In the genomic region with DNA sequence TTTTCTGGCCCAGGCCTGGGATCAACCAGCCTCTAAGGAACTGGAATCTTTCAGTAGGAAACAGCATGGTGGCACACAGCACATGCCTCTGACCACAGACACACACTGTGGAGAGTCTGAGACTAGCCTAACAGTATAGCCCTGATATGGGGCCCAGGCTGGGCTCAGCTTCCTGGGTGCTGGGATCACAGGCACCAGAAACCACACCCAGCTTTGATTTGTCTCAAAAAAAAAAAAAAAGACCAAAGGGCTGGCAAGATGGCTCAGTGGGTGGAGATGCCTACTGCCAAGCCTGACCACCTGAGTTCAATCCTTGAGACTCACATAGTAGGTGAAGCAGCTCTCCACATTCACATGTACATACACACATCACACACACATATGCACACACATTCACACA, we compare ENCODE assay signal across 25 mouse cellular contexts. TPM values are rescaled to one million over a fixed set of nuclear protein-coding genes. Genes with fewer than 3 reads are reported as not detected.
DNase-seq lines count a peak whose midpoint lies in the region; ATAC-seq and TF ChIP-seq lines count a peak whose summit lies in the region.
"Had no signal": no experiment of that assay in that cellular context is flagged by ENCODE, and none has a peak within 500 bp of the region (broad histone marks: within the 10 kb centered on the region; RNA-seq: fewer than 3 reads in every experiment).

No protein-coding gene starts in this region.

- no peak for TF ChIP-seq CTCF in forebrain, postnatal 0 days (IDR thresholded peaks at IDR 0.05; ENCODE audit: low read depth)

- H3K27me3 ChIP-seq in forebrain, embryonic 10.5 days (ENCODE audit: poor library complexity, severe bottlenecking): no peaks in the 10 kb centered on the region
- no peaks in the 10 kb centered on the region for H3K27me3 ChIP-seq in forebrain, postnatal 0 days (ENCODE audit: insufficient read depth, low read length)
- H3K27me3 ChIP-seq: embryonic facial prominence, embryonic 15.5 days; forebrain, embryonic 12.5 days; heart, embryonic 13.5 days; hindbrain, embryonic 12.5 days had no signal

- no peak for ATAC-seq in forebrain, postnatal 0 days
- ATAC-seq: activated CD4-positive, CD25-positive, alpha-beta regulatory T cell, adult 4 months; forebrain, embryonic 16.5 days; hindbrain, embryonic 16.5 days; inflammation-experienced regulatory T-cells, adult 6 months had no signal

- no peaks in the 10 kb centered on the region for H3K36me3 ChIP-seq in forebrain, embryonic 10.5 days (replicated peaks)
- no peaks in the 10 kb centered on the region for H3K36me3 ChIP-seq in forebrain, postnatal 0 days (ENCODE audit: insufficient read depth)
- H3K36me3 ChIP-seq: forebrain, embryonic 12.5 days; hindbrain, embryonic 12.5 days had no signal

- no peak overlapping the region for H3K9ac ChIP-seq in forebrain, postnatal 0 days
- H3K9ac ChIP-seq: embryonic facial prominence, embryonic 15.5 days; forebrain, embryonic 12.5 days; heart, embryonic 13.5 days; hindbrain, embryonic 12.5 days had no signal

- no peak overlapping the region for H3K27ac ChIP-seq in forebrain, embryonic 10.5 days
- no peak overlapping the region for H3K27ac ChIP-seq in forebrain, postnatal 0 days (ENCODE audit: low read depth, low read length)
- H3K27ac ChIP-seq: embryonic facial prominence, embryonic 15.5 days; forebrain, embryonic 12.5 days; gastrocnemius, adult 2 months; heart, embryonic 13.5 days; hindbrain, embryonic 12.5 days had no signal

- no peak overlapping the region for H3K4me2 ChIP-seq in forebrain, postnatal 0 days (ENCODE audit: low read depth)
- H3K4me2 ChIP-seq: embryonic facial prominence, embryonic 15.5 days; forebrain, embryonic 12.5 days; heart, embryonic 13.5 days; hindbrain, embryonic 12.5 days had no signal

- H3K4me1 ChIP-seq in forebrain, embryonic 10.5 days: peaks cover 12% of the 10 kb centered on the region
- H3K4me1 ChIP-seq in forebrain, postnatal 0 days (ENCODE audit: insufficient read depth): no peaks in the 10 kb centered on the region
- H3K4me1 ChIP-seq: embryonic facial prominence, embryonic 15.5 days had no signal

- H3K9me3 ChIP-seq in forebrain, embryonic 10.5 days: no peaks in the 10 kb centered on the region
- no peaks in the 10 kb centered on the region for H3K9me3 ChIP-seq in forebrain, postnatal 0 days (ENCODE audit: low read length)
- H3K9me3 ChIP-seq: embryonic facial prominence, embryonic 15.5 days; forebrain, embryonic 12.5 days; heart, embryonic 13.5 days; hindbrain, embryonic 12.5 days had no signal

- peak; percentile 8 for DNase-seq in forebrain, embryonic 10.5 days (ENCODE audit: extremely low spot score, low spot score)
- DNase-seq in forebrain, postnatal 0 days: no peak
- DNase-seq in ZHBTc4 (ENCODE audit: low read depth, low spot score): peak; percentile 20
- peak; percentile 47 for DNase-seq in naive thymus-derived CD4-positive, alpha-beta T cell, adult 2 months (ENCODE audit: low read depth)
- no peak for DNase-seq in cerebellum, postnatal 14 days
- no peak for DNase-seq in layer of hippocampus, adult 9-11 months
- DNase-seq in B cell, adult 2 months: no peak
- DNase-seq: adrenal gland, postnatal 14 days; cerebellum, adult 2 months; cerebellum, postnatal 10 days; embryo, embryonic 11 days; gastrocnemius, adult 2 months; gastrocnemius, postnatal 25 days; heart, postnatal 36 days; kidney, adult 18-20 months had no signal

- H3K4me3 ChIP-seq in forebrain, embryonic 10.5 days: no peak overlapping the region
- H3K4me3 ChIP-seq in forebrain, postnatal 0 days (ENCODE audit: low read depth, low read length): no peak overlapping the region
- H3K4me3 ChIP-seq: embryonic facial prominence, embryonic 15.5 days; forebrain, embryonic 12.5 days; gastrocnemius, adult 2 months; heart, embryonic 13.5 days; hindbrain, embryonic 12.5 days had no signal

RNA-seq across cellular contexts. Expression of a gene that starts 5.2 kb away (rescaled TPM):
- 68.1 and 73.3 TPM in 2 replicates for polyA plus RNA-seq in forebrain, embryonic 10.5 days (2016; fragmentation: Nextera tagmentation; extraction: Ambion mirVana)
- total RNA-seq in forebrain, postnatal 0 days (2014; rRNA removed): 101 and 104 TPM in 2 replicates
- 89.4 and 103 TPM in 2 replicates for polyA plus RNA-seq in forebrain, postnatal 0 days (2015; fragmentation: Nextera tagmentation; extraction: Ambion mirVana)

RNA-seq across cellular contexts. Expression of a gene that starts 5.6 kb away (rescaled TPM):
- polyA plus RNA-seq in forebrain, embryonic 10.5 days (2016; fragmentation: Nextera tagmentation; extraction: Ambion mirVana): not detected in 2 replicates
- not detected in 2 replicates for total RNA-seq in forebrain, postnatal 0 days (2014; rRNA removed)
- polyA plus RNA-seq in forebrain, postnatal 0 days (2015; fragmentation: Nextera tagmentation; extraction: Ambion mirVana): not detected in 2 replicates
- total RNA-seq: adrenal gland, postnatal 14 days; common myeloid progenitor, adult 5-6 weeks; gastrocnemius, adult 2 months; gastrocnemius, postnatal 25 days; heart, postnatal 36 days had no signal
- polyA plus RNA-seq: activated CD4-positive, CD25-positive, alpha-beta regulatory T cell, adult 4 months; embryonic facial prominence, embryonic 11.5 days; forebrain, embryonic 12.5 days had no signal

RNA-seq across cellular contexts. Expression of a gene that starts 14.6 kb away (rescaled TPM):
- 18.3 and 20.0 TPM in 2 replicates for polyA plus RNA-seq in forebrain, embryonic 10.5 days (2016; fragmentation: Nextera tagmentation; extraction: Ambion mirVana)
- total RNA-seq in forebrain, postnatal 0 days (2014; rRNA removed): 23.6 and 24.5 TPM in 2 replicates
- 9.8 and 12.5 TPM in 2 replicates for polyA plus RNA-seq in forebrain, postnatal 0 days (2015; fragmentation: Nextera tagmentation; extraction: Ambion mirVana)

RNA-seq across cellular contexts. Expression of a gene that starts 20.8 kb away (rescaled TPM):
- not detected in 2 replicates for polyA plus RNA-seq in forebrain, embryonic 10.5 days (2016; fragmentation: Nextera tagmentation; extraction: Ambion mirVana)
- 0.23 TPM in 1 of 2 replicates, not detected in the other for total RNA-seq in forebrain, postnatal 0 days (2014; rRNA removed)
- 0.20 and 0.22 TPM in 2 replicates for polyA plus RNA-seq in forebrain, postnatal 0 days (2015; fragmentation: Nextera tagmentation; extraction: Ambion mirVana)
- total RNA-seq: common myeloid progenitor, adult 5-6 weeks had no signal
- polyA plus RNA-seq: activated CD4-positive, CD25-positive, alpha-beta regulatory T cell, adult 4 months; cerebellum, adult 2 months; forebrain, embryonic 16.5 days; inflammation-experienced regulatory T-cells, adult 6 months had no signal

RNA-seq across cellular contexts. Expression of a gene that starts 23.3 kb away (rescaled TPM):
- polyA plus RNA-seq in forebrain, embryonic 10.5 days (2016; fragmentation: Nextera tagmentation; extraction: Ambion mirVana): 90.9 and 94.3 TPM in 2 replicates
- 136 and 138 TPM in 2 replicates for total RNA-seq in forebrain, postnatal 0 days (2014; rRNA removed)
- 219 and 238 TPM in 2 replicates for polyA plus RNA-seq in forebrain, postnatal 0 days (2015; fragmentation: Nextera tagmentation; extraction: Ambion mirVana)

Comparison
In these comparisons a context has a peak if more than half of its experiments do, and no peak if none do; other contexts are left out.
1. DNase-seq: peak in forebrain, embryonic 10.5 days (single experiment), ZHBTc4 (single experiment) and naive thymus-derived CD4-positive, alpha-beta T cell, adult 2 months (single experiment); none in forebrain, postnatal 0 days (single experiment), cerebellum, postnatal 14 days (0 of 2), layer of hippocampus, adult 9-11 months (single experiment) and B cell, adult 2 months (0 of 2).